Comparison of ENCODE assay signal across 22 mouse cellular contexts in genomic region chr9:79948376-79948775, GRCm38 (mm10).
A peak's percentile ranks its signal among the peaks of the same experiment; 100 is the strongest.
DNase-seq lines count a peak whose midpoint lies in the region; ATAC-seq and TF ChIP-seq lines count a peak whose summit lies in the region.
"Had no signal": no experiment of that assay in that cellular context is flagged by ENCODE, and none has a peak within 500 bp of the region (broad histone marks: within the 10 kb centered on the region; RNA-seq: fewer than 3 reads in every experiment).

No protein-coding gene starts in this region.

- no peak for ATAC-seq in midbrain, embryonic 11.5 days (ENCODE audit: low FRiP score)
- ATAC-seq in midbrain, embryonic 15.5 days (replicated peaks): no peak
- peak; percentile 70 for ATAC-seq in liver, embryonic 13.5 days (ENCODE audit: low read depth)
- ATAC-seq in liver, postnatal 0 days: peak; percentile 64
- ATAC-seq: CD4-positive, CD25-positive, alpha-beta regulatory T cell, adult 4 months; forebrain, embryonic 13.5 days; forebrain, postnatal 0 days; hindbrain, embryonic 16.5 days had no signal

- peaks cover 5% of the 10 kb centered on the region for H3K79me2 ChIP-seq in heart, adult 2 months (replicated peaks; ENCODE audit: control insufficient read depth, insufficient read depth, low read length)

- H3K4me2 ChIP-seq in midbrain, embryonic 11.5 days: no peak overlapping the region
- H3K4me2 ChIP-seq in midbrain, embryonic 15.5 days: no peak overlapping the region
- H3K4me2 ChIP-seq in liver, embryonic 13.5 days: 0 out of 2 replicates have a peak overlapping the region, but pooled peaks have one; percentile 24
- no peak overlapping the region for H3K4me2 ChIP-seq in liver, postnatal 0 days (ENCODE audit: low read depth, low read length)
- H3K4me2 ChIP-seq: forebrain, embryonic 13.5 days; heart, embryonic 12.5 days; hindbrain, embryonic 12.5 days had no signal

- TF ChIP-seq POLR2A in heart, adult 2 months (IDR thresholded peaks at IDR 0.05; ENCODE audit: insufficient read depth, low read depth, low read length): no peak

- no peaks in the 10 kb centered on the region for H3K9me3 ChIP-seq in midbrain, embryonic 11.5 days (ENCODE audit: control insufficient read depth, low read length)
- no peaks in the 10 kb centered on the region for H3K9me3 ChIP-seq in midbrain, embryonic 15.5 days
- H3K9me3 ChIP-seq in liver, embryonic 13.5 days (replicated peaks): no peaks in the 10 kb centered on the region
- no peaks in the 10 kb centered on the region for H3K9me3 ChIP-seq in liver, postnatal 0 days (ENCODE audit: low read length)
- H3K9me3 ChIP-seq: embryonic facial prominence, embryonic 10.5 days; forebrain, embryonic 13.5 days; heart, embryonic 12.5 days; hindbrain, embryonic 12.5 days had no signal

- no peak overlapping the region for H3K9ac ChIP-seq in heart, adult 2 months (ENCODE audit: low read depth, low read length)
- no peak overlapping the region for H3K9ac ChIP-seq in midbrain, embryonic 11.5 days (ENCODE audit: low read length)
- H3K9ac ChIP-seq in midbrain, embryonic 15.5 days: no peak overlapping the region
- no peak overlapping the region for H3K9ac ChIP-seq in liver, embryonic 13.5 days
- no peak overlapping the region for H3K9ac ChIP-seq in liver, postnatal 0 days (replicated peaks)
- H3K9ac ChIP-seq: forebrain, embryonic 13.5 days; forebrain, postnatal 0 days; heart, embryonic 12.5 days; hindbrain, embryonic 12.5 days had no signal

- intact Hi-C loops in heart, adult 2 months (cut with DNase I): no loop called here

- peak; percentile 5 for DNase-seq in heart, adult 11 months
- DNase-seq in heart, adult 2 months: no peak
- peak; percentile 31 for DNase-seq in midbrain, embryonic 11.5 days (ENCODE audit: low spot score, missing footprints)
- DNase-seq in liver, embryonic 13.5 days: no peak
- no peak for DNase-seq in liver, postnatal 0 days
- no peak for DNase-seq in layer of hippocampus, adult 9-11 months
- DNase-seq in testis, postnatal 10 days (ENCODE audit: low spot score): no peak
- DNase-seq: adrenal gland, postnatal 14 days; B cell, adult 2 months; cerebellum, adult 2 months; cerebellum, postnatal 10 days; forebrain, postnatal 0 days; gastrocnemius, postnatal 25 days; heart, postnatal 10 days; heart, postnatal 4 days had no signal

- no peak overlapping the region for H3K27ac ChIP-seq in heart, adult 2 months
- H3K27ac ChIP-seq in midbrain, embryonic 11.5 days (ENCODE audit: low read depth, low read length): no peak overlapping the region
- no peak overlapping the region for H3K27ac ChIP-seq in midbrain, embryonic 15.5 days
- peak overlapping the region; percentile 70 for H3K27ac ChIP-seq in liver, embryonic 13.5 days
- no peak overlapping the region for H3K27ac ChIP-seq in liver, postnatal 0 days (ENCODE audit: low read depth)
- H3K27ac ChIP-seq: embryonic facial prominence, embryonic 10.5 days; forebrain, embryonic 13.5 days; hindbrain, embryonic 12.5 days had no signal

- no peak overlapping the region for H3K4me3 ChIP-seq in heart, adult 2 months
- H3K4me3 ChIP-seq in midbrain, embryonic 11.5 days (ENCODE audit: low read depth, low read length): no peak overlapping the region
- H3K4me3 ChIP-seq in midbrain, embryonic 15.5 days: no peak overlapping the region
- no peak overlapping the region for H3K4me3 ChIP-seq in liver, embryonic 13.5 days (replicated peaks)
- no peak overlapping the region for H3K4me3 ChIP-seq in liver, postnatal 0 days (ENCODE audit: low read depth, low read length)
- H3K4me3 ChIP-seq: embryonic facial prominence, embryonic 10.5 days; forebrain, embryonic 13.5 days; heart, embryonic 12.5 days; hindbrain, embryonic 12.5 days had no signal

- H3K4me1 ChIP-seq in heart, adult 2 months (ENCODE audit: control insufficient read depth, insufficient read depth, low read length): peaks cover 23% of the 10 kb centered on the region
- H3K4me1 ChIP-seq in midbrain, embryonic 11.5 days (ENCODE audit: control insufficient read depth, insufficient read depth, low read length): no peaks in the 10 kb centered on the region
- no peaks in the 10 kb centered on the region for H3K4me1 ChIP-seq in midbrain, embryonic 15.5 days
- peaks cover 26% of the 10 kb centered on the region for H3K4me1 ChIP-seq in liver, embryonic 13.5 days (replicated peaks)
- H3K4me1 ChIP-seq in liver, postnatal 0 days (ENCODE audit: insufficient read depth): peaks cover 4% of the 10 kb centered on the region; the same call in 1 of the 2 replicates
- H3K4me1 ChIP-seq: forebrain, embryonic 13.5 days had no signal

- no peak for TF ChIP-seq EP300 in heart, adult 2 months (IDR thresholded peaks at IDR 0.05; ENCODE audit: insufficient read depth, low read depth, low read length)
- TF ChIP-seq EP300 in liver, postnatal 0 days (IDR thresholded peaks at IDR 0.05; ENCODE audit: low read depth): no peak

- peaks cover 33% of the 10 kb centered on the region for H3K36me3 ChIP-seq in heart, adult 2 months (ENCODE audit: control insufficient read depth, insufficient read depth, low read length)
- no peaks in the 10 kb centered on the region for H3K36me3 ChIP-seq in midbrain, embryonic 11.5 days (ENCODE audit: control insufficient read depth, insufficient read depth, low read length)
- no peaks in the 10 kb centered on the region for H3K36me3 ChIP-seq in midbrain, embryonic 15.5 days (replicated peaks)
- no peaks in the 10 kb centered on the region for H3K36me3 ChIP-seq in liver, embryonic 13.5 days
- H3K36me3 ChIP-seq in liver, postnatal 0 days (replicated peaks; ENCODE audit: insufficient read depth, low read length): no peaks in the 10 kb centered on the region
- H3K36me3 ChIP-seq: embryonic facial prominence, embryonic 10.5 days; hindbrain, embryonic 12.5 days had no signal

- H3K27me3 ChIP-seq in heart, adult 2 months (ENCODE audit: control insufficient read depth, insufficient read depth, low read length): no peaks in the 10 kb centered on the region
- H3K27me3 ChIP-seq in midbrain, embryonic 11.5 days (ENCODE audit: control insufficient read depth, insufficient read depth, low read length): no peaks in the 10 kb centered on the region
- H3K27me3 ChIP-seq in midbrain, embryonic 15.5 days (replicated peaks): no peaks in the 10 kb centered on the region
- no peaks in the 10 kb centered on the region for H3K27me3 ChIP-seq in liver, embryonic 13.5 days
- no peaks in the 10 kb centered on the region for H3K27me3 ChIP-seq in liver, postnatal 0 days (ENCODE audit: insufficient read depth, low read length)
- H3K27me3 ChIP-seq: forebrain, embryonic 13.5 days; heart, embryonic 12.5 days; hindbrain, embryonic 12.5 days had no signal

- TF ChIP-seq CTCF in heart, adult 2 months (IDR thresholded peaks at IDR 0.05): no peak
- no peak for TF ChIP-seq CTCF in liver, postnatal 0 days (IDR thresholded peaks at IDR 0.05; ENCODE audit: low read depth)

- WGBS in heart, adult 2 months: 38% methylated on average over 2 of the region's 2 CpGs
- WGBS in midbrain, embryonic 11.5 days: 79% methylated on average over 2 of the region's 2 CpGs
- 78% methylated on average over 2 of the region's 2 CpGs for WGBS in midbrain, embryonic 15.5 days
- 24% methylated on average over 2 of the region's 2 CpGs for WGBS in liver, embryonic 13.5 days (ENCODE audit: insufficient replicate concordance)
- 54% methylated on average over 2 of the region's 2 CpGs for WGBS in liver, postnatal 0 days (ENCODE audit: insufficient replicate concordance)

Comparison
In these comparisons a context has a peak if more than half of its experiments do, and no peak if none do; other contexts are left out.
1. DNase-seq: peak in heart, adult 11 months (single experiment) and midbrain, embryonic 11.5 days (single experiment); none in heart, adult 2 months (0 of 2), liver, embryonic 13.5 days (single experiment), liver, postnatal 0 days (single experiment), layer of hippocampus, adult 9-11 months (single experiment) and testis, postnatal 10 days (single experiment).
2. ATAC-seq: peak in liver, embryonic 13.5 days (single experiment) and liver, postnatal 0 days (single experiment); none in midbrain, embryonic 11.5 days (single experiment) and midbrain, embryonic 15.5 days (single experiment).